Mouse (Mus musculus) bone marrow, adult 2 months (tissue): ENCODE data around the gene Agps.

Experiments used
- CTCF ChIP-seq: fragments of 200-500 bp; IDR thresholded peaks from 2 replicates; pipeline ENCODE4 v1.5.1; 2011; ENCODE audit warnings: low read length, control low read depth; ENCODE audit not compliant: control insufficient read depth, insufficient read depth
- POLR2A ChIP-seq: fragments of 200-500 bp; IDR thresholded peaks from 2 replicates; pipeline ENCODE4 v1.6.1; 2011; ENCODE audit warnings: low read depth, mild to moderate bottlenecking, control low read depth, low read length, borderline replicate concordance; ENCODE audit not compliant: control insufficient read depth

DNA sequence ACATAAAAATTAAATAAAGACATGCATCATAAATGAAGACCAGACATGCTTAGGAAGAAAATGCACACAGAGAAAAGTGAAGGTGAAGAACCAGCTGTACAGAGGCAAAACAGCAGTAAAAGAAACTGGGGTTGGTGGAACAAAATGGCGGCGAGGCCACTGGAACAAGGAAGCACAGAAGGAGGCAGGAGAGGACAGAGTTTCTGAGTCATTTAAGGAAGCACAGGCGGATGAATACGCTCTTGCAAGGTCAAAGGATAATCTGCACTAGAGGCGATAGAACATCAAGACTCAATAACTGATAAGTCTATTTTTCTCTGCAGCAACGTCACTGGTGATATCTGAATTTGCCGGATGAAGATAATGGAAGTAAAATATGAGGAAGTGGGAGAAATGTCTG is 1.7 kb upstream of the Agps start:
- TF ChIP-seq POLR2A (no peak), CTCF (no peak)
